Mouse (Mus musculus) liver, embryonic 15.5 days (tissue): ENCODE data around the gene Edn2. TPM values are rescaled to one million over a fixed set of nuclear protein-coding genes. Genes with fewer than 3 reads are reported as not detected.

Experiments
- ATAC-seq: fragments of 200-750 bp; cut with Nextera tagmentation; 2 replicates; pipeline ENCODE4 v1.8.0; 2017; ENCODE audit warnings: moderate number of reproducible peaks, mild to moderate bottlenecking, moderate library complexity; ENCODE audit not compliant: insufficient read depth
- H3K27ac ChIP-seq: fragments of 300-500 bp; sonication (generic); replicated peaks from 2 replicates; pipeline ENCODE4 v1.5.1; 2015; ENCODE audit warnings: mild to moderate bottlenecking, inconsistent platforms
- H3K27me3 ChIP-seq: fragments of 300-500 bp; sonication (generic); 2 replicates; pipeline ENCODE4 v1.6.1; 2015; ENCODE audit warnings: mild to moderate bottlenecking, inconsistent platforms
- H3K36me3 ChIP-seq: fragments of 300-500 bp; sonication (generic); replicated peaks from 2 replicates; pipeline ENCODE4 v1.6.1; 2015; ENCODE audit warnings: moderate library complexity, mild to moderate bottlenecking, inconsistent platforms
- H3K4me1 ChIP-seq: fragments of 300-500 bp; sonication (generic); replicated peaks from 2 replicates; pipeline ENCODE4 v1.6.1; 2015; ENCODE audit warnings: inconsistent platforms
- H3K4me2 ChIP-seq: fragments of 300-500 bp; sonication (generic); 2 replicates; pipeline ENCODE4 v1.6.1; 2015; ENCODE audit warnings: moderate library complexity, mild to moderate bottlenecking, inconsistent platforms
- H3K4me3 ChIP-seq: fragments of 300-500 bp; sonication (generic); replicated peaks from 2 replicates; pipeline ENCODE4 v1.5.1; 2015; ENCODE audit warnings: mild to moderate bottlenecking, inconsistent platforms
- H3K9ac ChIP-seq: fragments of 300-500 bp; sonication (generic); 2 replicates; pipeline ENCODE4 v1.6.1; 2015; ENCODE audit warnings: moderate library complexity, mild to moderate bottlenecking, inconsistent platforms
- H3K9me3 ChIP-seq: fragments of 300-500 bp; sonication (generic); replicated peaks from 2 replicates; pipeline ENCODE4 v1.6.1; 2016; ENCODE audit warnings: inconsistent platforms
- WGBS: fragments of 180-500 bp; shearing (Covaris S2); methylation state at CpG from one replicate; pipeline ENCODE4 v1.1.7; 2015; ENCODE audit warnings: mixed read lengths; ENCODE audit not compliant: insufficient replicate concordance; 5-methylcytosine and 5-hydroxymethylcytosine counted together
- polyA plus RNA-seq: library from polyadenylated mRNA; unstranded; fragments of >200 nt; fragmentation: Nextera tagmentation; extraction: Ambion mirVana; gene quantifications from 2 replicates; pipeline ENCODE4 v1.2.1, GENCODE M21; 2015

Edn2 gene
- polyA plus RNA-seq, 1 experiment from 2014 or later = not detected

GRCm38 (mm10) chr4:120206471-120206891, 45.5 kb downstream of the Edn2 start:
- WGBS = 58% methylated on average over 6 of the region's 6 CpGs

GRCm38 (mm10) chr4:120212080-120212479, 51.1 kb downstream of the Edn2 start:
- Histone ChIP-seq H3K27me3 (no peaks in the 10 kb centered on the region), H3K27ac (no peak overlapping the region), H3K4me1 (no peaks in the 10 kb centered on the region), H3K4me3 (no peak overlapping the region), H3K9me3 (no peaks in the 10 kb centered on the region), H3K9ac (no peak overlapping the region), H3K4me2 (no peak overlapping the region), H3K36me3 (no peaks in the 10 kb centered on the region)
- no peak for ATAC-seq
- 50% methylated on average over 6 of the region's 6 CpGs for WGBS

More at GRCm38 (mm10) chr4:120206471-120206891, 45.5 kb downstream of the Edn2 start:
- Histone ChIP-seq H3K4me1 (no peaks in the 10 kb centered on the region), H3K9me3 (no peaks in the 10 kb centered on the region), H3K36me3 (no peaks in the 10 kb centered on the region), H3K4me2 (no peak overlapping the region), H3K27me3 (no peaks in the 10 kb centered on the region), H3K4me3 (no peak overlapping the region), H3K9ac (no peak overlapping the region), H3K27ac (no peak overlapping the region)
- no peak for ATAC-seq

- no peak for ATAC-seq
- WGBS = 29% methylated on average over 3 of the region's 3 CpGs
- Histone ChIP-seq H3K27me3 (no peaks in the 10 kb centered on the region), H3K4me2 (no peak overlapping the region), H3K9ac (no peak overlapping the region), H3K36me3 (no peaks in the 10 kb centered on the region), H3K4me3 (no peak overlapping the region), H3K9me3 (no peaks in the 10 kb centered on the region), H3K4me1 (no peaks in the 10 kb centered on the region), H3K27ac (no peak overlapping the region)
Observed at GRCm38 (mm10) chr4:120212812-120213211, 51.8 kb downstream of the Edn2 start.

- Histone ChIP-seq H3K4me1 (no peaks in the 10 kb centered on the region), H3K9me3 (no peaks in the 10 kb centered on the region), H3K4me3 (no peak overlapping the region), H3K27me3 (no peaks in the 10 kb centered on the region), H3K4me2 (no peak overlapping the region), H3K36me3 (no peaks in the 10 kb centered on the region), H3K9ac (no peak overlapping the region), H3K27ac (no peak overlapping the region)
- ATAC-seq = no peak
- 24% methylated on average over 10 of the region's 10 CpGs for WGBS
Observed at GRCm38 (mm10) chr4:120215915-120216591, 55.0 kb downstream of the Edn2 start.

- Histone ChIP-seq H3K4me2 (no peak overlapping the region), H3K27me3 (no peaks in the 10 kb centered on the region), H3K4me1 (no peaks in the 10 kb centered on the region), H3K4me3 (no peak overlapping the region), H3K36me3 (no peaks in the 10 kb centered on the region), H3K27ac (no peak overlapping the region), H3K9me3 (no peaks in the 10 kb centered on the region), H3K9ac (no peak overlapping the region)
- no peak for ATAC-seq
Observed at GRCm38 (mm10) chr4:120216883-120217282, 55.9 kb downstream of the Edn2 start.

Other genes starting within 250 kb of the Edn2 start
- gene AL607142.1, start 96.2 kb upstream of the Edn2 start, polyA plus RNA-seq = not detected in 2 replicates
- not detected in 2 replicates for gene Foxo6, start 126.1 kb downstream of the Edn2 start, polyA plus RNA-seq
- gene Scmh1, start 244.1 kb downstream of the Edn2 start, polyA plus RNA-seq = 12.3 and 12.8 TPM in 2 replicates